Mouse (Mus musculus) heart, embryonic 15.5 days (tissue): ENCODE data around the gene Mpnd. TPM values are rescaled to one million over a fixed set of nuclear protein-coding genes. Genes with fewer than 3 reads are reported as not detected.

ENCODE experiments used
- ATAC-seq: fragments of 200-750 bp; cut with Nextera tagmentation; replicated peaks from 2 replicates; pipeline ENCODE4 v1.8.0; 2017; ENCODE audit warnings: low read depth, moderate TSS enrichment; ENCODE audit not compliant: insufficient number of reproducible peaks, insufficient read depth, low FRiP score
- H3K27ac ChIP-seq: fragments of 300-500 bp; sonication (generic); 2 replicates; pipeline ENCODE4 v1.5.1; 2015; ENCODE audit warnings: mild to moderate bottlenecking, inconsistent platforms
- H3K27me3 ChIP-seq: fragments of 300-500 bp; sonication (generic); 2 replicates; pipeline ENCODE4 v1.6.1; 2015; ENCODE audit warnings: inconsistent platforms
- H3K36me3 ChIP-seq: fragments of 300-500 bp; sonication (generic); 2 replicates; pipeline ENCODE4 v1.6.1; 2015; ENCODE audit warnings: mild to moderate bottlenecking, inconsistent platforms
- H3K4me1 ChIP-seq: fragments of 300-500 bp; sonication (generic); replicated peaks from 2 replicates; pipeline ENCODE4 v1.6.1; 2015; ENCODE audit warnings: inconsistent platforms
- H3K4me2 ChIP-seq: fragments of 300-500 bp; sonication (generic); 2 replicates; pipeline ENCODE4 v1.6.1; 2015; ENCODE audit warnings: inconsistent platforms, mild to moderate bottlenecking, moderate library complexity
- H3K4me3 ChIP-seq: fragments of 300-500 bp; sonication (generic); 2 replicates; pipeline ENCODE4 v1.5.1; 2015; ENCODE audit warnings: mild to moderate bottlenecking, inconsistent platforms
- H3K9ac ChIP-seq: fragments of 300-500 bp; sonication (generic); 2 replicates; pipeline ENCODE4 v1.6.1; 2015; ENCODE audit warnings: mild to moderate bottlenecking, inconsistent platforms
- H3K9me3 ChIP-seq: fragments of 300-500 bp; sonication (generic); replicated peaks from 2 replicates; pipeline ENCODE4 v1.6.1; 2016; ENCODE audit warnings: inconsistent platforms
- WGBS: fragments of 180-500 bp; shearing (Covaris S2); methylation state at CpG from one replicate; pipeline ENCODE4 v1.1.7; 2015; ENCODE audit warnings: mixed read lengths; 5-methylcytosine and 5-hydroxymethylcytosine counted together
- polyA plus RNA-seq: library from polyadenylated mRNA; unstranded; fragments of >200 nt; fragmentation: Nextera tagmentation; extraction: Ambion mirVana; gene quantifications from 2 replicates; pipeline ENCODE4 v1.2.1, GENCODE M21; 2015

Mpnd gene
- polyA plus RNA-seq, 1 experiment from 2014 or later, result 61.1 TPM

- no peak overlapping the region for H3K4me3 ChIP-seq
- 93% methylated on average over 7 of the region's 7 CpGs for WGBS
- no peak overlapping the region; the same call in 1 of the 2 replicates for H3K9ac ChIP-seq
- ATAC-seq, result no peak
- H3K9me3 ChIP-seq, result no peaks in the 10 kb centered on the region
- peaks cover 17% of the 10 kb centered on the region; the same call in 1 of the 2 replicates for H3K36me3 ChIP-seq
- H3K4me2 ChIP-seq, result no peak overlapping the region
- peak overlapping the region; percentile 40; the same call in 1 of the 2 replicates for H3K27ac ChIP-seq
- no peaks in the 10 kb centered on the region for H3K27me3 ChIP-seq
- H3K4me1 ChIP-seq, result peaks cover 68% of the 10 kb centered on the region
Observed at GRCm38 (mm10) chr17:56031431-56031830, 25.9 kb downstream of the Mpnd start.

GRCm38 (mm10) chr17:56032127-56032733 lies 26.7 kb downstream of the Mpnd start:
- WGBS, result 65% methylated on average over 6 of the region's 6 CpGs
- Histone ChIP-seq H3K4me3 (no peak overlapping the region), H3K4me2 (no peak overlapping the region), H3K27ac (no peak overlapping the region), H3K9ac (no peak overlapping the region), H3K27me3 (no peaks in the 10 kb centered on the region), H3K9me3 (no peaks in the 10 kb centered on the region), H3K4me1 (peaks cover 63% of the 10 kb centered on the region), H3K36me3 (peaks cover 17% of the 10 kb centered on the region; the same call in 1 of the 2 replicates)
- ATAC-seq, result no peak

- no peak overlapping the region for H3K27ac ChIP-seq
- H3K27me3 ChIP-seq, result no peaks in the 10 kb centered on the region
- peaks cover 57% of the 10 kb centered on the region for H3K4me1 ChIP-seq
- 0 out of 2 replicates have a peak overlapping the region, but pooled peaks have one; percentile 21 for H3K9ac ChIP-seq
- no peaks in the 10 kb centered on the region for H3K9me3 ChIP-seq
- H3K4me2 ChIP-seq, result no peak overlapping the region
- 68% methylated on average over 7 of the region's 7 CpGs for WGBS
- peaks cover 17% of the 10 kb centered on the region; the same call in 1 of the 2 replicates for H3K36me3 ChIP-seq
- no peak overlapping the region for H3K4me3 ChIP-seq
- ATAC-seq, result no peak
Observed at GRCm38 (mm10) chr17:56032831-56033230, 27.3 kb downstream of the Mpnd start.

- no peak for ATAC-seq
- Histone ChIP-seq H3K9ac (peak overlapping the region; percentile 96; the same call in 1 of the 2 replicates), H3K4me3 (no peak overlapping the region), H3K27me3 (no peaks in the 10 kb centered on the region), H3K36me3 (peaks cover 13% of the 10 kb centered on the region; the same call in 1 of the 2 replicates), H3K27ac (no peak overlapping the region), H3K4me2 (peak overlapping the region; percentile 69), H3K4me1 (peaks cover 51% of the 10 kb centered on the region), H3K9me3 (no peaks in the 10 kb centered on the region)
- WGBS, result 79% methylated on average over 7 of the region's 7 CpGs
Observed at GRCm38 (mm10) chr17:56034040-56034725, 28.7 kb downstream of the Mpnd start.

GRCm38 (mm10) chr17:56034726-56035100 lies 29.2 kb downstream of the Mpnd start:
- no peak overlapping the region; the same call in 1 of the 2 replicates for H3K27ac ChIP-seq
- peaks cover 51% of the 10 kb centered on the region for H3K4me1 ChIP-seq
- H3K36me3 ChIP-seq, result peaks cover 13% of the 10 kb centered on the region; the same call in 1 of the 2 replicates
- H3K4me2 ChIP-seq, result peak overlapping the region; percentile 69
- H3K9me3 ChIP-seq, result no peaks in the 10 kb centered on the region
- H3K4me3 ChIP-seq, result peak overlapping the region; percentile 95
- WGBS, result 87% methylated on average over 6 of the region's 6 CpGs
- no peaks in the 10 kb centered on the region for H3K27me3 ChIP-seq
- peak overlapping the region; percentile 96; the same call in 1 of the 2 replicates for H3K9ac ChIP-seq
- no peak for ATAC-seq

GRCm38 (mm10) chr17:56035216-56035615 lies 29.7 kb downstream of the Mpnd start:
- Histone ChIP-seq H3K27me3 (no peaks in the 10 kb centered on the region), H3K27ac (no peak overlapping the region; the same call in 1 of the 2 replicates), H3K4me1 (peaks cover 49% of the 10 kb centered on the region), H3K9ac (peak overlapping the region; percentile 96), H3K36me3 (peaks cover 13% of the 10 kb centered on the region; the same call in 1 of the 2 replicates), H3K4me3 (peak overlapping the region; percentile 95), H3K9me3 (no peaks in the 10 kb centered on the region), H3K4me2 (peak overlapping the region; percentile 69)
- WGBS, result 59% methylated on average over 4 of the region's 4 CpGs
- no peak for ATAC-seq

- H3K27me3 ChIP-seq, result no peaks in the 10 kb centered on the region
- WGBS, result under 1% methylated on average over 67 of the region's 74 CpGs
- H3K4me1 ChIP-seq, result peaks cover 47% of the 10 kb centered on the region
- H3K36me3 ChIP-seq, result peaks cover 13% of the 10 kb centered on the region; the same call in 1 of the 2 replicates
- H3K9me3 ChIP-seq, result no peaks in the 10 kb centered on the region
- H3K4me2 ChIP-seq, result peak within 1 kb of the TSS; percentile 69
- ATAC-seq, result peak; percentile 92
- H3K27ac ChIP-seq, result peak within 1 kb of the TSS; percentile 91
- peak within 1 kb of the TSS; percentile 95 for H3K4me3 ChIP-seq
- H3K9ac ChIP-seq, result peak within 1 kb of the TSS; percentile 96
Observed at GRCm38 (mm10) chr17:56036176-56036900, 30.8 kb downstream of the Mpnd start, which contains the start of gene Sh3gl1. TSS of gene Sh3gl1 (minus strand) at chr17:56036635.

- peak overlapping the region; percentile 58 for H3K4me2 ChIP-seq
- peaks cover 13% of the 10 kb centered on the region; the same call in 1 of the 2 replicates for H3K36me3 ChIP-seq
- no peak for ATAC-seq
- H3K27ac ChIP-seq, result peak overlapping the region; percentile 9; the same call in 1 of the 2 replicates
- peak overlapping the region; percentile 40 for H3K9ac ChIP-seq
- peak overlapping the region; percentile 95 for H3K4me3 ChIP-seq
- no peaks in the 10 kb centered on the region for H3K27me3 ChIP-seq
- peaks cover 49% of the 10 kb centered on the region for H3K4me1 ChIP-seq
- H3K9me3 ChIP-seq, result no peaks in the 10 kb centered on the region
- 33% methylated on average over 13 of the region's 13 CpGs for WGBS
Observed at GRCm38 (mm10) chr17:56036901-56037287, 31.4 kb downstream of the Mpnd start.

- H3K36me3 ChIP-seq, result peaks cover 8% of the 10 kb centered on the region; the same call in 1 of the 2 replicates
- H3K4me2 ChIP-seq, result no peak overlapping the region
- 76% methylated on average over 8 of the region's 8 CpGs for WGBS
- no peak overlapping the region for H3K9ac ChIP-seq
- no peak overlapping the region for H3K4me3 ChIP-seq
- H3K27me3 ChIP-seq, result no peaks in the 10 kb centered on the region
- ATAC-seq, result no peak
- H3K9me3 ChIP-seq, result no peaks in the 10 kb centered on the region
- no peak overlapping the region for H3K27ac ChIP-seq
- peaks cover 36% of the 10 kb centered on the region for H3K4me1 ChIP-seq
Observed at GRCm38 (mm10) chr17:56038583-56039261, 33.2 kb downstream of the Mpnd start.

- Histone ChIP-seq H3K27me3 (no peaks in the 10 kb centered on the region), H3K9ac (no peak overlapping the region), H3K4me3 (peak overlapping the region; percentile 91; the same call in 1 of the 2 replicates), H3K27ac (peak overlapping the region; percentile 69; the same call in 1 of the 2 replicates), H3K36me3 (peaks cover 8% of the 10 kb centered on the region; the same call in 1 of the 2 replicates), H3K4me1 (peaks cover 33% of the 10 kb centered on the region), H3K4me2 (peak overlapping the region; percentile 92; the same call in 1 of the 2 replicates), H3K9me3 (no peaks in the 10 kb centered on the region)
- no peak for ATAC-seq
- WGBS, result 69% methylated on average over 4 of the region's 4 CpGs
Observed at GRCm38 (mm10) chr17:56039345-56039744, 33.8 kb downstream of the Mpnd start.
